Mouse (Mus musculus) gastrocnemius, postnatal 36 days (tissue): ENCODE data around the gene Prkcb. TPM values are rescaled to one million over a fixed set of nuclear protein-coding genes. Genes with fewer than 3 reads are reported as not detected.

ENCODE experiments used
- DNase-seq, 2 experiments: peaks; one replicate each; pipeline ENCODE4 v3.0.0; 2022
- intact Hi-C: fragments of 180-260 bp; cut with DNase I; formaldehyde crosslinking; loops from one replicate; pipeline ENCODE4 v1.15.1; 2025
- total RNA-seq, 2 experiments: library from RNA; stranded (reverse); gene quantifications; 2 replicates each; pipeline ENCODE4 v1.2.3; 2021

The Prkcb gene
- total RNA-seq, 2 experiments from 2014 or later: 1.4 to 1.8 TPM

DNA sequence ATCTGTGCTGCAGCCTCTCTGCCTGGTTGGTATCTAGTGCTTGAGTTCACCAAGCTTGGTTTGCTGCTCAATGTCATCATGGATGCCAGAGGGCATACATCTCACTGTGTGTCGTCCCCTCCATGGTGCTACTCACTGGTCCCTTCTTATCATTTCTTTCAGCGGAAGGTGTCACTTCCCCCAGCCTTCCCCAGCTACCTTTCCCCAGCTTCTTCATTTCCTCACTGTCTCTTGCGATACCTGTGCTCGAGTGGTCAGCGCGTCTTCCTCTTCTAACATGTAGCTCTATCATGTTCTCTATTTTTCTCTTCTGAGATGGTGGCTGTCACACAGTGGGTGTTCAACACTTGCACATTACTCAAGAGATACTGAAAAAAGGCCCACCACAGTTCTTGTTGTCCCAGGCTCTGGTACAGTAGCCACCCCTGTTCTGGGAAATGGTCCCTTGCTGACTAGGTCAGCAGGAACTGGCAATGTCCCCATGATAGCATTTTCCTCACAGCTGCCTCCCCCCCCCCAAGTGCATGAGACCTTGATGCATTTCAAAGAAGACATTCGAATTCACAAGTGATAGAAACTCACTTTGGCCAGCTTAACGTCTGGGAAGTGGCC is 27.3 kb downstream of the Prkcb start:
- intact Hi-C loops: no loop called here

DNA sequence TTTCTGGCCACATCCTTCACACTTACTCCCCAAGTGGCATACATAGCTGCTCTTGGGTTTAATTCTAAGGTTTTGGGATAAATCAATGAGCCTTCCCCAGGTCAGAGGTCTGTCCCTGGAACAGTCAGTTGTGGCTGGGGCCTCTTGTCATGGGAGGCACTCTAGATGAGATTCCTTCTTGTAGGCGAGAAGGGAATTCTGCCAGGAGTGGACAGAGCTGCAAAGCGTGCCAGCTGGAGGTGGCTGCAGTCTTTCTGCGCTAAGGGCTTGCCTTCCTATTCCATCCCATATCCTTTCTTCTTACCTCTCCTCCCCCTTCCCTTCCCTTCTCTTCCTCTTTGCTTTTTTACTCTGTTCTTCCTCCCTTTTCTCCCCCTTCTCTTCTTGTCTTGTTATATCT is 28.1 kb downstream of the Prkcb start:
- DNase-seq: no peak
- intact Hi-C loops: no loop called here

More for the DNA sequence above, 27.3 kb downstream of the Prkcb start:
- no peak for DNase-seq

DNA sequence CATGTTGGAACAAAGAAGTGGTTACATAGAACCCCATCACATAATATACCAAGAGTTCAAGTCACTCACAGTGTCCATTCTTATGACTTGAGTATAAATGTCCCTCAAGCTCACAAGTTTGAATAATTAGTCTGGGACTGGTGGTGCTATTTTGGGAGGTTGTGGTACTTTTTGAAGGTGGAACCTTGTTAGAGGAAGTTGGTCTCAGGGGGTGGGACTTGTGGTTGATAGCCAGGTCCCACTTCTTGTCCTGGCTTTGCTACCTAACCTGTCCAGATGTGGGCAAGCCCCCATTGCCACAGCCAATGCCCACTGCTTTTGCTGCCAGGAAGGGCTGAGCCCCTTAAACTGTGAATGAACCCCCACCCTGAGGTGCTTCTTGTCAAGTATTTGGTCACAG is 28.9 kb downstream of the Prkcb start:
- intact Hi-C loops: no loop called here

DNA sequence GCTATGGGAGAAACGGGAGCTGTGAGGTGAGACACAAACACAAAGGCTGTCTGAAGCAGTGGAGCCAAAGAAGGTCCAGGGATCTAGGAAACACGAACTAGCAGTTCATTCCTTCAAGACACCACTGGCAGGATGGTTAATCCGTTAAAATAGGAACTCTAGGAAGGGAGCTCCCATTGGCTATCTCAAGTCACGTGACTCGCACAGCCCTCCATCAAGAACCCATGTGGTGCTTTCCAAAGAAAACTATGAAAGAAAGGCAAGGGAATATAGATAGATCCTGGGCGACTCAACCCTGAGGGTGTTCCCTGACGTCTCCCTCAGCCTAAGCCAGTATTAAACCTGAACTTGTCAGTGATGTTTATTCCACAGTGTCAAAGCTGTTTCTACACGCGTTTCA is 31.0 kb downstream of the Prkcb start:
- DNase-seq: no peak
- intact Hi-C loops: no loop called here

More for the DNA sequence above, 28.9 kb downstream of the Prkcb start:
- DNase-seq: no peak

DNA sequence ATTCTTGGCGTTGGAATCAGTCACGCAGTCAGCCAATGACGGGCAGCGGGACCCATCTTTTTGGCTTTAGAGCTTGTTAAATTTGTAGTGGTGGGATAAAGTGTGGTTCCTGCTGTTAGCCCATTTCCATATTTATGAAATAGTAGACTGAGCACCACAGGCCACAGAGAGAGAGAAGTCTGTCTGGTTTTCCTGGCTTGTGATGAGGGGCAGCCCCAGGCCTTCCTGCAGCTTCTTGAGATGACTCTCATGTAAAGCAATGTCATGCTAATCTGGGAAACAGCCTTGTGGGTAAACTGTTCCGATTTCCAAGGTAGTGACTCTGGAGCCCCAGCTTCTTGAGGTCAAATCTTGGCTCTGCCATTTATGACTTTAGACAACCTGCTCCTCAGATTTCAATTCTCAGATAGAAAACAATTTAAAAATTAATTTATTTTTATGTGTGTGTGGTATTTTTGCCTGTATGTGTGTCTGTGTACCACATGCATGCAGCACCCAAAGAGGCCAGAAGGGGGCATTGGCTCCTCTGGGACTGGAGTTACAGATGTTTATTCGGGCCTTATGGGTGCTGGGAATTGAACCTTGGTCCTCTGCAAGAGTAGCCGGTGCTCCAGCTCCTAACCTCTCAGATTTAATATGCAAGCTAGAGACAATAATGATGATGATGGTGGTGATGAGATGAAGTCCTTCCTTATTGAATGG is 32.4 kb downstream of the Prkcb start:
- intact Hi-C loops: no loop called here
- no peak for DNase-seq

DNA sequence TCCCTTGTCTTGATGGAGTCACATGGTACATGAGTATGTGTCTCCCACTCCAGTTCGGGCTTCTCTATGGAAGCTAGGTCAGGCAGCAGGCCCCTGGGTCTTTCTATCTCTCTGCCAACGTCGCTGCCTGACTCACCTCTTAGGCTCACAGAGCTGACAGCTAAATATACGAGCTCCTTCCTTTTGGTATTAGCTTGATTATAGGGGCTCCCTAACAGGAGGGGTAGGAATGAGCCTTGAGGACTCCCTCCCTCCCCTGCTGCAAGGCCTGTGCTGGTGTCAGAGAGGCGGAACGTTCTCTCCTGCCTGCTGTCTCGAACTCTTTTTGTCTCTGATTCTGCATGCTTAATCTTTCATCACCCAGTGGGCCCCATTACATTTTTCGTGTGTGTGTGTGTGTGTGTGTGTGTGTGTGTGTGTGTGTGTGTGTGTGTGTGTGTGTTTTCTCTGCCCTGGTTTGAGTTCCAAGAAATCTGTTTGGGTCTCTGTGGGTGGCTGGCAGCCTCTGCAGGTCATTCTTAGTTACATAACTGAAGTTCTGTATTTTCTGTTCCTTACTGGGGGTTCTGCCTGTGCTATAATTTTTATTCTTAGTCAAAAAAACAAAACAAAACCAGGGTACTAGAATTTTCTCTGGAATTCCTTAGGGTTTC is 33.6 kb downstream of the Prkcb start:
- intact Hi-C loops: no loop called here
- DNase-seq: no peak

DNA sequence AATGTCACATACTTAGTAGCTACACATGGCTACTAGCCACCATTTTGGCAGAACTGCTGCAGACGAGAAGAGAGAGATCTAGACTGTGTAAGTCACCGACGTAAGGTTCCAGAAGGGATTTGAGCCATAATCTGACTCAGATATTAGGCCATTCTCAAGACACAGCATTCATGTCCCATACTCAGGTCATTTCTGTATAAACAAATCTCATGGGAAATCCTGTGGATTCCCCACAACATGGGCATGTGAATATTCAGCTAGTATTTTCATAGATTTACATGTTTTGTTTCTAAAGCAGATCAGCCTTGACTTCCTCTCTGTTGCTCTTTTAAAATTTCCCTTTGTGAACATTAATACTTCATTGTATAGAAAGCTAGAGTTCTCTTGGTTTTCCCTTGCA is 39.4 kb downstream of the Prkcb start:
- DNase-seq: no peak
- intact Hi-C loops: no loop called here

DNA sequence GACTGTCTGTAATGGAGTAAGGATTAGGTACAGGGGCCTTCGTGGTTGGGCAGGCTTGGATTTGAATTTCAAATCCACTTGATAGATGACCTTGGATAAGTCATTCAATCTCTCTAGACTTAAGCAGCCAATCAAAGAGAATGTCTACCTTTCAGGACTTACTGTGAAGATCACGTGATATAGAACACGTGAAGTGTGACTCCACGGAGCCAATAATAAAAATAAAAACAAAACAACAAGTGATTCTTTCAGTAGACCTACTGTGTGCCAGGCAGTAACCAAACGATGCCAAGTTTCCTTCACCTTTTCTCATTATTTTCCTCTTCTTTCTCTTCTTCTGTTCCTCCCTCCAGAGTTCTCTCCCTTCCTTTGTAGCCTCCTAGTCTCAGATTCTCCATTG is 39.9 kb downstream of the Prkcb start:
- no peak for DNase-seq
- intact Hi-C loops: no loop called here

DNA sequence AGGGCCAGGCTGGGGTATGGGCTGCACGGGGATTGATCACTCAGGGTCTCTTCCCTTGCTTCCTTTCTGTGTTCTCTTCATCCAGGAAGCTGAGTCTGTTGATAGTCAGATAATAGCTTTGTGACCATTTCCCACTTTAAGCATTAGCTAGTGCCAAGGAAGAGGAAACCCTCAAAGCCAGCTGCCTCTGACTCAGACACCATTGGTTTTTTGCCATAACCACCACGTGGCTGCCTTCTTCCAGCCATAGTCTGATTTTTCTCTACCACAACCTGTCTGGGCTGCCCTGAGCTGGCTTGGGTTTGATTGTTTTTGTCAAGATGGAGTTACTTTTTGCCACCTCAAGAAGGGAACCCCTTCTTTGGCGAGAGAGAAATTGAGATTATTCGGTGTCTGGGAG is 41.0 kb downstream of the Prkcb start:
- no peak for DNase-seq
- intact Hi-C loops: no loop called here

DNA sequence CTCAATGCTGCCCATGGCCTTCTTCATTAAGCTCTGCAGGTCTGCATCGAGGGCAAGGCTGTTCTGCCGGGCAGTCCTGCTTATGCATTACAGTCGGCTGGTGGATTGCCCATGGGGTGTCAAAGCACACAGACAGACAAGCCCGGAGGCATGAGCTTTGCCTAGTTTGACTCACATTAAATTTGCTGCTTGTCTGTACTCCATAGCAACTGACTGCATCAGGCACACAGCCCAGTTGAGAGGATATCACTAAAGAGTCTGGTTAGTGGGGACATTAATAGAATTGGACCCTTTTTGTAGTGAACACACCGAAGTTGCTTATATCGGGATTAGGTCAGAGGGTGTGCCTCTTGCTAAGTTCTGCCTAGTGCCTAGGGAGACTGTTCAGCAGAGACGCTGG is 45.1 kb downstream of the Prkcb start:
- intact Hi-C loops: no loop called here
- DNase-seq: no peak

DNA sequence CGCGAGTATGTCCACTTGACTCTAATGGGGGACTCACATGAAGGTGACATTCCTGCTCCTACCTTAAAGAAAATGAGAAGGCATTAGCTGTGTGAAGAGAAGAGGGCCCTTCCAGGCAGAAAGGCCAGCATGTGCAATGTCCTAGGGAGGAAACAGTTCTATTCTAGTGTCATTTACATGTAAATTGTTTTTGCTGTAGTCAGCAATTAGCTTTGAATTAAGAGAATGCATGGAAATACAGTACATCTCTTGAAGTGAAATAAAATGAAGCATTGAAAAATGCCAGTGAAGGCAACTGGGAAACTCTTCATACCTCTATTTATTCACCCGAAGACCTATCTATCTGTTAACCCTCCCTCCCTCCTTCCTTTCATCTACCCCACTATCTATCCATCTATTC is 48.8 kb downstream of the Prkcb start:
- no peak for DNase-seq
- intact Hi-C loops: no loop called here

DNA sequence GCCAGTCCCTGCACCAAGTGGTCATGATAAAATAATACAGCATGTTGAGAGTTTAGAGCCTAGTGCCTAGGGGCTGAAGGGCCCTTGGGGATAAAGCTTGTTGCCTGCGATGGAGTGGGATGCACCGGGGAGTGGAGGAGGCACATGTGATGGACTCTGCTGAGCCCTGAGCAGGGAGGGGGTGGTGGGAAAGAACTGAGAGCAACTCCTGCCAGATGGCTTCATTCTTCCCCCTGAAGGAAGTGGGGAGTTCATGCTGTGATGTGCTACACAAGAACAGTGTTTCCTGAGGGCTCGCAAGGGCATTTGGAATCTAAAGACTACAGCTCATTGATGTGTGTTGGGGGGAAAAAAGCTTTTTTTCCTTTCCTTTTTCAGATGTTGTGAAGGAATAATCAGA is 49.5 kb downstream of the Prkcb start:
- intact Hi-C loops: no loop called here
- no peak for DNase-seq

DNA sequence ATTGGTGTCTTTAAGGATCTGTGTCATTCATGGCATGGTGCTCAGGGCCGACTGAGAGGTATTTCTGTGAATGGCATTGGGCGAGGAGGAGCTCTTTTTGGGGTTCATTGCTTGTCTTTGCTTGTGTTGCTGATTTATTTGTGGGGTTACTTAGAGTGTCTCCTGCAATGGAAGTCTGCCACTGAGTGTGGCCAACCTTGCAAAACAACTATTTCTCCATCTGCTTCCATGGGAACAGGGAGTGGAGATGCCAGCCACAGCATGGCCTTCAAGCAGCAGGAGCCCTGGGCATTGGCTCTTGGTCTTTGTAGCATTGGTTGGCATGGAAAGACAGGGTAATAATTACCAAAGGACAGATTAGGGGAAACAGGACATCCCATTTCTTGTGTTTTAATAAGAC is 50.9 kb downstream of the Prkcb start:
- intact Hi-C loops: no loop called here
- DNase-seq: no peak

DNA sequence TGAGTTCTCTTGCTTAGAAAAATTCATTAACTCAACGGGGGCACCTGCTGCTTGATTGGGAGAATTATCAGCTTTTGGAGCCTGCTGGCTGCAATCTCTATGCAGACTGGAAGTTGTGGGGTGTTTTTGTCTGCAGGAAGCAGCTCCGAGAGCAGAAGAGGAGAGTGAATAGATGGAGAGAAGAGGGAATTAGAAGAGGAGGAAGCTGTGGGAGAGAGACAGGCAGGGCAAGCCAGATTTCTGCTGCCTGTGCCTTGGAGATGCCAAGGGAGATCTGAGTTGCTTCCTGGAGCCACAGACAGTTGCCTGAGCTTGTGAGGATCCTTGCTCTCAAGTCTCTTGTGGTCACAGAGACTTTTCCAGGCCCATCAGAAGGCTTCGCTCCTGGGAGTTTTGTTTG is 53.3 kb downstream of the Prkcb start:
- DNase-seq: no peak
- intact Hi-C loops: no loop called here

DNA sequence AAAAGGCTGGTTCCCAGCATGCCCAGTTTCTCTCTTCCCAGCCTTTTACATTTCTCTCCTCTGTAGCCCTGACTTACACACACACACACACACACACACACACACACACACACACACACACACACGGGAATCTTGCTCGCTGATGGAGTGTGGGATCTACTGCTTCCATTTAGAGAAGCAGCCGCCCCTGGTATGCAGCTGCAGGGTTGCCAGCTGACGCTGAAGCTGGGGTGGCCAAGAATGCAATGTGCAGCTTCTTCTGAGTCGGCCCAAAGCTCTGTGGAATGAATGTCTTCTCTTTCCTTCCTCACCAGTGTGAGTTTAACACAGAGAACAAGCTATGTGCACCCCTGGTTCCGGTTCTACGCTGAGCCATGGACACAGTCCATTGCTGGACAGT is 56.1 kb downstream of the Prkcb start:
- no peak for DNase-seq

DNA sequence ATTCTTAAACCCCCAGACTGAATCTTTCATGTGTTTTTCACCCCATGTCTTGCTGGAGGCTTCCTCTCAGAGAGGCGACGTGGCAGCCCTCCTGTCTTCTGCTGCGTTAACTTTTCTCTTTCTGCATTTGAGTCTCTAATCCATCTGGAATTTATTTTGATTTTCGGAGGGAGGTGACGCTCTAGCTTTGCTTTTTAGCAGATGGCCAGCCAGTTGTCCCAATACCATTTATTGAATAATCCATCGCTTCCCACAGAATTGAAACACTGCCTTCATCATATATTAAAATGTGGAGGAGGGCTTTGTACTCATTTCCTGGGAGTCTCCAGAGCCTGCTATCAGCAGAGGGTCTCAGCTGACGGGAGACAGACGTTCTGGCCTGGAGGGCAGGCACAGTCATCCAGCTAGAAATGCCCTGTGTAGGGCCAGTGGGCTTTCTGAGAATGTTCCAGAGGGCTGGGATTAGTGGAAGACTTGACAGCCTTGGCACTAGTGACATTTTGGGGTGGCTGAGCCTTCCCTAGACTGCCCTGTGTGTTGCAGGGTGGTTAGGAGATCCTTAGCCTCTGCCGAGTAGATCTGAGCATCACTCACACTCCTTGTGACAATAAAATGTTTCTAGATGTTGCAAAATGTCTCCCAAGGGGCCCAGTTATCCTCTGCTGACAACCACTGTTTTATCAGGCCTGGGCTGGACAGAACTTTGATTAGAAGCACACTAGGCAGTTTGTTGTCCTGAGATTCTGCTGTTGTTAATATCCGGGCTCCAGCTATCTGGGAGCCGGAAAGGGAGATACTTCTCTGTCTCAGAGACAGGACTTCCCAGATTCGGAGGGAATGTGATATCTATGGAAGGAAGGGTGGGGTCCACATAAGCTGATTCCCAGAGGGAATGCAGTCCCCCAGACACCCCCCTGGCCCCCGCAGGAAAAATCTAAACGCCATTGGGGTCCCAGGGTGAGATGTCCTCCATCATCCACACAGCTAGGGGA is 58.0 kb downstream of the Prkcb start:
- intact Hi-C loops: no loop called here
- no peak for DNase-seq

More for the DNA sequence above, 56.1 kb downstream of the Prkcb start:
- intact Hi-C loops: no loop called here

DNA sequence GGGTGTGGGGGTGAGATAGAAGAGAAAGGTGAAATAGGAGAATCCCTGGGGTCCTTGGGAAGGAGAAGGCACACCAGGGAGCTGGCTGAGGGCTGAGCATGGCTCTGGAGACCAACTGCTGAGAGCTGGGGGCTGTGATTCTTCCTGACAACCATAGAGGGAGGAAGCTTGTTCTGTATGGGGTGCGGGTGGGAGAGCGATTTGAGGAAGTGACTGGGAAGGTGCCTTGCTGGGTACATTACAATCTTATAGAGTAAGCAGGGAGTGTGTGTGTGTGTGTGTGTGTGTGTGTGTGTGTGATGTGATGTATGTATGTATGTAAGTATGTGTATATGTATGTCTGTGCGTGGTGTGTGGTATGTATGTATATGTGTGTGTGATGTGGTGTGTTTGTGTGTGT is 58.9 kb downstream of the Prkcb start:
- DNase-seq: no peak
- intact Hi-C loops: no loop called here

DNA sequence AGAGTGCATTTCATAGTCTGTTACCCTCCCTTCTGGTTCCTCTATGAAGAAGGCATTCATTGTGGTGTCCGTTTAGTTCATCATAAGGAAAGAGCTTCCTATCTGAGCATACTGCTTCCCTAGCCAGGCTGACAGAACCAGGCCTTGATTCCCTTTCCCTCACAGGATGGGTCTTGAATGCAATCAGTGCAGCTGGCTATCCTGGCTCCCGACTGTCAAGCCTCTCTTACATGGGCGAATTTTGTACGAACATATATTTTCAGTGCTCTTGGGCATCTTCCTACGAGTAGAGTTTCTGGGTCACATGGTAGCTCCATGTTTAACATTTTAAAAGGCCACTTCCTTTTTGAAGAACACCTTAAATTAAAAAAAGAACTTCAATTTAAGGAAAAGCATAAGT is 61.4 kb downstream of the Prkcb start:
- intact Hi-C loops: no loop called here
- DNase-seq: no peak

DNA sequence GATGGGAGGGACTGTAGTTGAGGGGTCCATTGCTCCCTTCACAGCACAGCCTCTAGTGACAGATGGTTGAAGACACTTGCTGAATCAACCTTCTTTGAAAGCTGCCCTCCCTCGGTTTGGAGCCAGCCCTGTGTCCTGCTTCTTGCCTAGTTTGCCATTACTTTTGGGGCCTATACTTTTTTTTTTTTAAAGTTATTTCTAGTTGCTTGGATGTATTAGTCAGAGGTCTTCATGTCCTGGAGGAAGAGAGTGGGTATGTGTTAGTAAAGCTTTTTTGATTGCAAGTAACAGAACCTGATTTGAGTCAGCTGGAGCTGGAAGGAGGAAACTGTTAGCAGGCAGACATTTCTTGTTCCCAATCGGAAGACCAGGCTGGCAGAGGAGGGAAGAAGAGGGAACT is 62.2 kb downstream of the Prkcb start:
- intact Hi-C loops: no loop called here
- DNase-seq: no peak

DNA sequence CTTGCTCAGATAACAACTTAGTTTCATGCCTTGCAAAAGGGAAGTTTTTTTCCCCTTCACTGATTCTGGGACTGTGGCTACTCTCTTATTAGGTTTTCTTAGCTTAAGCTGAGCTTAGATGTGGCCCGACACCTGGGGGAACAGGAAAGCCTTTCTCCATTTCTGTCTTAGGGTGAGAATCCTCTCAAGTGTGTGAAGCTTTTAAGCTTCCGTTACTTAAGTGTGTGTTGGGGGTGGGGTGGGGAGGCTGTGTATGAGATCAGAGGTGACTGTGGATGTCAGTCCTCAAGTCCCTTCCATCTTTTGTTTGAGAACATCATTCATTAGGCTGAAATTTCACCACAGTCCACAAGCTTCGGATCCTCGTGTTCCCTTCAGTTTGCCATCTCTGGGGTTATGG is 63.3 kb downstream of the Prkcb start:
- intact Hi-C loops: no loop called here
- no peak for DNase-seq
